Mouse (Mus musculus) embryonic stem cell, embryonic (primary cell): Measurements from ENCODE around the gene Sirt1.

Source experiments
- CTCF ChIA-PET, 4 experiments: fragments of 300-600 bp in 2 of 4; fragments of 350-600 bp in 2 of 4; sonication (Branson Sonifier 250); formaldehyde crosslinking; loops; one replicate each; lab custom pipeline; 2022; ENCODE audit warnings: inconsistent platforms in 2 of 4; lab: Charles Lee
- POLR2A ChIA-PET, 4 experiments: fragments of 300-600 bp in 2 of 4; fragments of 350-600 bp in 2 of 4; sonication (Branson Sonifier 250); formaldehyde crosslinking; loops; one replicate each; lab custom pipeline; 2022; ENCODE audit warnings: antibody characterized with exemption in 4 of 4, inconsistent platforms in 1 of 4; lab: Charles Lee

Gene Sirt1

GRCm38 (mm10) chr10:63381498-63382280 lies at the start of gene Sirt1:
TSS of gene Sirt1 (minus strand) at chr10:63381704.
- ChIA-PET CTCF (interaction anchor here (0.6 to 4.3 kb wide), 22 partner anchors 12 to 1079 kb away, joined by 3 to 32 read pairs (median 5); no protein-coding TSS in a partner anchor), POLR2A (interaction anchor here in 3 of 4 experiments (0.6 to 3.5 kb wide), 38 partner anchors 9 to 420 kb away, joined by 3 to 20 read pairs (median 5); partner anchors contain the start of genes Herc4 (in 1 of the 3), Hnrnph3 (in 1 of the 3) and Pbld2 (in 1 of the 3))

GRCm38 (mm10) chr10:63429785-63430305 lies 48.3 kb upstream of the Sirt1 start, which contains the start of gene Ctnna3:
TSS of gene Ctnna3 (plus strand) at chr10:63430098.
- CTCF ChIA-PET, result interaction anchor here in 3 of 4 experiments (0.6 to 1.6 kb wide), 9 partner anchors 11 to 1178 kb away, joined by 3 to 8 read pairs (median 4); partner anchors contain the start of gene Herc4 (in 1 of the 3)
- POLR2A ChIA-PET, result interaction anchor here (0.6 to 1.7 kb wide), 16 partner anchors 11 to 1471 kb away, joined by 3 to 7 read pairs (median 4); no protein-coding TSS in a partner anchor

GRCm38 (mm10) chr10:63429380-63429779 lies 47.9 kb upstream of the Sirt1 start:
- ChIA-PET POLR2A (interaction anchor here (0.6 to 1.7 kb wide), 23 partner anchors 12 to 1471 kb away, joined by 3 to 7 read pairs (median 4); partner anchors contain the start of gene Pbld1 (in 1 of the 4)), CTCF (interaction anchor here in 3 of 4 experiments (0.6 to 1.6 kb wide), 10 partner anchors 11 to 1178 kb away, joined by 3 to 8 read pairs (median 4); partner anchors contain the start of gene Herc4 (in 1 of the 3))

- ChIA-PET POLR2A (interaction anchor here (0.6 to 1.7 kb wide), 21 partner anchors 12 to 516 kb away, joined by 3 to 7 read pairs (median 4); partner anchors contain the start of gene Pbld1 (in 1 of the 4)), CTCF (interaction anchor here in 2 of 4 experiments (0.7 to 1.6 kb wide), 8 partner anchors 11 to 879 kb away, joined by 3 to 8 read pairs (median 4); no protein-coding TSS in a partner anchor)
These were observed 47.5 kb upstream of the Sirt1 start for GRCm38 (mm10) chr10:63429023-63429340.

GRCm38 (mm10) chr10:63428243-63429022 lies 46.9 kb upstream of the Sirt1 start:
- CTCF ChIA-PET, result interaction anchor here in 3 of 4 experiments (0.7 to 1.6 kb wide), 8 partner anchors 12 to 879 kb away, joined by 3 to 8 read pairs (median 4); no protein-coding TSS in a partner anchor

GRCm38 (mm10) chr10:63427146-63427545 lies 45.6 kb upstream of the Sirt1 start:
- ChIA-PET CTCF (no interaction called here), POLR2A (interaction anchor here in 2 of 4 experiments (0.6 to 1.3 kb wide), 3 partner anchors 8 to 115 kb away, joined by 3 to 6 read pairs (median 3); no protein-coding TSS in a partner anchor)

More at GRCm38 (mm10) chr10:63428243-63429022, 46.9 kb upstream of the Sirt1 start:
- POLR2A ChIA-PET, result interaction anchor here (0.7 to 1.7 kb wide), 20 partner anchors 13 to 517 kb away, joined by 3 to 7 read pairs (median 4); partner anchors contain the start of gene Pbld1 (in 1 of the 4)

- CTCF ChIA-PET, result interaction anchor here in 2 of 4 experiments (0.6 to 1.3 kb wide), 2 partner anchors 9 to 30 kb away, joined by 3 read pairs; no protein-coding TSS in a partner anchor
- POLR2A ChIA-PET, result no interaction called here
These were observed 42.9 kb upstream of the Sirt1 start for GRCm38 (mm10) chr10:63424475-63424814.

GRCm38 (mm10) chr10:63423591-63424474 lies 42.3 kb upstream of the Sirt1 start:
- ChIA-PET POLR2A (no interaction called here), CTCF (interaction anchor here in 3 of 4 experiments (0.6 to 1.6 kb wide), 4 partner anchors 8 to 293 kb away, joined by 3 to 4 read pairs (median 3); partner anchors contain the start of gene Dnajc12 (in 1 of the 3))

- CTCF ChIA-PET, result interaction anchor here in 2 of 4 experiments (0.6 to 1.6 kb wide), 6 partner anchors 40 to 648 kb away, joined by 3 to 8 read pairs (median 3); partner anchors contain the start of gene Dnajc12 (in 1 of the 2)
- POLR2A ChIA-PET, result interaction anchor here in 2 of 4 experiments (0.7 to 1.4 kb wide), 3 partner anchors 36 to 579 kb away, joined by 3 to 9 read pairs (median 4); no protein-coding TSS in a partner anchor
These were observed 41.2 kb upstream of the Sirt1 start for GRCm38 (mm10) chr10:63422736-63422992.

- ChIA-PET CTCF (interaction anchor here in 3 of 4 experiments (0.6 to 1.6 kb wide), 10 partner anchors 18 to 649 kb away, joined by 3 to 11 read pairs (median 4); partner anchors contain the start of gene Dnajc12 (in 1 of the 3)), POLR2A (interaction anchor here in 3 of 4 experiments (0.7 to 1.4 kb wide), 7 partner anchors 26 to 578 kb away, joined by 3 to 9 read pairs (median 4); no protein-coding TSS in a partner anchor)
These were observed 40.5 kb upstream of the Sirt1 start, which contains the start of gene Gm7075 for GRCm38 (mm10) chr10:63421739-63422735. TSS of gene Gm7075 (minus strand) at chr10:63421789.

GRCm38 (mm10) chr10:63417061-63417460 lies 35.6 kb upstream of the Sirt1 start:
- ChIA-PET POLR2A (interaction anchor here in 2 of 4 experiments (0.9 to 1.1 kb wide), 3 partner anchors 13 to 102 kb away, joined by 3 to 4 read pairs (median 3); partner anchors contain the start of gene Ctnna3 (in 1 of the 2)), CTCF (interaction anchor here in 3 of 4 experiments (0.7 to 1.2 kb wide), 4 partner anchors 34 to 292 kb away, joined by 3 to 6 read pairs (median 3); no protein-coding TSS in a partner anchor)

- ChIA-PET POLR2A (interaction anchor here in 3 of 4 experiments (0.6 to 1.6 kb wide), 3 partner anchors 10 to 29 kb away, joined by 3 to 4 read pairs (median 4); no protein-coding TSS in a partner anchor), CTCF (interaction anchor here in 2 of 4 experiments (0.8 to 1.2 kb wide), 4 partner anchors 8 to 39 kb away, joined by 3 to 14 read pairs (median 4); no protein-coding TSS in a partner anchor)
These were observed 34.3 kb upstream of the Sirt1 start for GRCm38 (mm10) chr10:63415850-63416249.

GRCm38 (mm10) chr10:63415287-63415686 lies 33.8 kb upstream of the Sirt1 start:
- CTCF ChIA-PET, result interaction anchor here in 3 of 4 experiments (0.6 to 1.0 kb wide), 6 partner anchors 8 to 534 kb away, joined by 3 to 14 read pairs (median 5); no protein-coding TSS in a partner anchor
- POLR2A ChIA-PET, result interaction anchor here in 2 of 4 experiments (0.7 to 1.6 kb wide), 2 partner anchors 14 to 28 kb away, joined by 3 to 4 read pairs; no protein-coding TSS in a partner anchor

- ChIA-PET CTCF (interaction anchor here in 2 of 4 experiments (0.5 to 0.7 kb wide), 4 partner anchors 16 to 279 kb away, joined by 3 to 6 read pairs (median 4); no protein-coding TSS in a partner anchor), POLR2A (interaction anchor here in 1 of 4 experiments (0.7 to 1.6 kb wide), 5 partner anchors 9 to 1415 kb away, joined by 3 to 6 read pairs (median 4); partner anchors contain the start of gene Ctnna3)
These were observed 31.3 kb upstream of the Sirt1 start for GRCm38 (mm10) chr10:63412756-63413155.
